Mouse (Mus musculus) embryonic facial prominence, embryonic 14.5 days (tissue): ENCODE measurements around the gene Tmem109. TPM values are rescaled to one million over a fixed set of nuclear protein-coding genes. Genes with fewer than 3 reads are reported as not detected.

ENCODE experiments used
- ATAC-seq: fragments of 200-750 bp; cut with Nextera tagmentation; 2 replicates; pipeline ENCODE4 v1.8.0; 2017; ENCODE audit warnings: low read depth, moderate number of reproducible peaks, moderate TSS enrichment
- DNase-seq: peaks from one replicate; pipeline ENCODE4 v3.0.0-alpha.2; 2015; ENCODE audit warnings: low spot score
- H3K27ac ChIP-seq: fragments of 300-500 bp; sonication (generic); replicated peaks from 2 replicates; pipeline ENCODE4 v1.5.1; 2014; ENCODE audit warnings: low read depth, mild to moderate bottlenecking, low read length, moderate library complexity
- H3K27me3 ChIP-seq: fragments of 300-500 bp; sonication (generic); replicated peaks from 2 replicates; pipeline ENCODE4 v1.6.1; 2014; ENCODE audit warnings: low read length; ENCODE audit not compliant: control insufficient read depth, insufficient read depth
- H3K36me3 ChIP-seq: fragments of 300-500 bp; sonication (generic); 2 replicates; pipeline ENCODE4 v1.6.1; 2014; ENCODE audit warnings: low read length, mixed read lengths; ENCODE audit not compliant: control insufficient read depth, insufficient read depth
- H3K4me1 ChIP-seq: fragments of 300-500 bp; sonication (generic); 2 replicates; pipeline ENCODE4 v1.6.1; 2014; ENCODE audit warnings: antibody characterized with exemption, low read length; ENCODE audit not compliant: control insufficient read depth, insufficient read depth
- H3K4me2 ChIP-seq: fragments of 300-500 bp; sonication (generic); 2 replicates; pipeline ENCODE4 v1.6.1; 2014; ENCODE audit warnings: low read depth, mild to moderate bottlenecking, low read length, moderate library complexity, mixed read lengths
- H3K4me3 ChIP-seq: fragments of 300-500 bp; sonication (generic); 2 replicates; pipeline ENCODE4 v1.5.1; 2014; ENCODE audit warnings: low read depth, mild to moderate bottlenecking, low read length
- H3K9ac ChIP-seq: fragments of 300-500 bp; sonication (generic); 2 replicates; pipeline ENCODE4 v1.6.1; 2014; ENCODE audit warnings: low read depth, mild to moderate bottlenecking, low read length, moderate library complexity, mixed read lengths
- H3K9me3 ChIP-seq: fragments of 300-500 bp; sonication (generic); 2 replicates; pipeline ENCODE4 v1.6.1; 2016; ENCODE audit warnings: low read length; ENCODE audit not compliant: control insufficient read depth
- WGBS: fragments of 180-500 bp; shearing (Covaris S2); extraction: QIAGEN DNeasy Blood & Tissue Kit; methylation state at CpG from one replicate; pipeline ENCODE4 v1.1.7; 2014; 5-methylcytosine and 5-hydroxymethylcytosine counted together
- polyA plus RNA-seq: library from polyadenylated mRNA; unstranded; fragments of >200 nt; fragmentation: Nextera tagmentation; extraction: Ambion mirVana; gene quantifications from 2 replicates; pipeline ENCODE4 v1.2.1, GENCODE M21; 2014

Gene Tmem109
- polyA plus RNA-seq, 1 experiment from 2014 or later: 137 TPM

- H3K4me3 ChIP-seq: no peak overlapping the region
- peaks cover 10% of the 10 kb centered on the region for H3K4me1 ChIP-seq
- ATAC-seq (no peak), DNase-seq (no peak)
- WGBS: 76% methylated on average over 6 of the region's 6 CpGs
- no peak overlapping the region for H3K27ac ChIP-seq
- H3K9me3 ChIP-seq: no peaks in the 10 kb centered on the region
- no peak overlapping the region for H3K9ac ChIP-seq
- H3K27me3 ChIP-seq: no peaks in the 10 kb centered on the region
- H3K36me3 ChIP-seq: peaks cover 78% of the 10 kb centered on the region
- no peak overlapping the region for H3K4me2 ChIP-seq
These were observed 18.5 kb upstream of the Tmem109 start for GRCm38 (mm10) chr19:10900315-10900714.

GRCm38 (mm10) chr19:10897491-10897890 is 15.7 kb upstream of the Tmem109 start:
- no peak overlapping the region for H3K27ac ChIP-seq
- H3K4me2 ChIP-seq: no peak overlapping the region
- H3K9me3 ChIP-seq: no peaks in the 10 kb centered on the region
- no peak overlapping the region for H3K4me3 ChIP-seq
- H3K9ac ChIP-seq: no peak overlapping the region
- peaks cover 10% of the 10 kb centered on the region; the same call in 1 of the 2 replicates for H3K4me1 ChIP-seq
- H3K36me3 ChIP-seq: peaks cover 50% of the 10 kb centered on the region
- H3K27me3 ChIP-seq: no peaks in the 10 kb centered on the region
- ATAC-seq (no peak), DNase-seq (no peak)
- WGBS: 87% methylated on average over 7 of the region's 8 CpGs

GRCm38 (mm10) chr19:10896849-10897248 is 15.0 kb upstream of the Tmem109 start:
- peak overlapping the region; percentile 89 for H3K4me2 ChIP-seq
- peak overlapping the region; percentile 75 for H3K4me3 ChIP-seq
- no peak for ATAC-seq
- H3K36me3 ChIP-seq: peaks cover 44% of the 10 kb centered on the region
- WGBS: 81% methylated on average over 7 of the region's 7 CpGs
- H3K27ac ChIP-seq: no peak overlapping the region
- DNase-seq: no peak
- H3K4me1 ChIP-seq: peaks cover 10% of the 10 kb centered on the region; the same call in 1 of the 2 replicates
- peak overlapping the region; percentile 85 for H3K9ac ChIP-seq
- no peaks in the 10 kb centered on the region for H3K9me3 ChIP-seq
- H3K27me3 ChIP-seq: no peaks in the 10 kb centered on the region

DNA sequence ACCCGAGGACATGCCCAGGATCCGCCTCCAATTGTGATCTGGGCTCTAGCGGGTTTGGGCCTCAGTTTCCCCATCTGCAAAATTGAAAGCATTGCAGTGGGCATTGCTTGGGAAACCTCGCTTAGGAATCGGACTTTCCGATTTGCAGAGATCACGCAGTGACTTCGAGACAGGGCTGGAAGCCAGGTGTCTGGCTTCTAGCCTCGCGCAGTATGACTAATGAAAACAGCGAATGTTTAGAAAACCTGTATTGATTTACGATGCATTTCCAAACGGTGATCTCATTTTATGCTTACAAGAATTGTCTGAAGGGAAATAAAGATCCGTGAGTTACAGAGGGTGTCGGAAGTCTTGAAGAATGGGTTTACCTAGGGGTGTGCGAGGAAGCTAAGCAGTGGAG is 13.9 kb upstream of the Tmem109 start:
- H3K9ac ChIP-seq: peak overlapping the region; percentile 85
- peak overlapping the region; percentile 75 for H3K4me3 ChIP-seq
- H3K27ac ChIP-seq: peak overlapping the region; percentile 88
- peaks cover 32% of the 10 kb centered on the region for H3K36me3 ChIP-seq
- ATAC-seq: no peak
- H3K9me3 ChIP-seq: no peaks in the 10 kb centered on the region
- no peaks in the 10 kb centered on the region for H3K27me3 ChIP-seq
- 2% methylated on average over 16 of the region's 16 CpGs for WGBS
- H3K4me1 ChIP-seq: peaks cover 10% of the 10 kb centered on the region; the same call in 1 of the 2 replicates
- peak; percentile 12 for DNase-seq
- H3K4me2 ChIP-seq: peak overlapping the region; percentile 89

DNA sequence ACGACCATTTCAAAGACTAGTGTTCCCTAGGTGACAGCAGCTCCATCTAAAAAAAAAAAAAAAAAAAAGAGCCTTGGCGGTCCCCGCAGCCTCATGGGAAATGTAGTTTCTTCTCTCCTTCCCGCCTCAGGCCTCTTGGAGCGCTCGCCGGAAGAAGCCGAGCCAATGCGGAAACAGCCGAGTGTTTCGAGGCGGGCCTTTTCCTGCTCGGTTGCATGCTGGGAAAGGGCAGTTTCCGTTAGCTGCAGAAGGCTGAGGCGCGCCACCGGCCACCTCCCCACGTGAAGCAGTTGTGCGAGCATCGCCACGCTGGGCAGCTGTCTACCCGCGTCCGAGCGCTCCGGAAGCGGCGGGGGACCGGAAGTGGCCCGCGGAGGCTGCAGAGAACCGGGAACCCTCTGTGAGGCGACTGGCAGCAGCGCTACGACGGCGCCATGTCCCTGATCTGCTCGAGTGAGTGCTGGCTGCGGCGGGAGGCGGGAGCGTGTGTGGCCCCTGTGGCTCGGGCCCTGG is 13.3 kb upstream of the Tmem109 start, which contains the start of gene Prpf19:
TSS of gene Prpf19 (plus strand) at position 216 of the 513 bp plus-strand sequence.
- H3K4me3 ChIP-seq: peak within 1 kb of the TSS; percentile 75
- H3K36me3 ChIP-seq: peaks cover 26% of the 10 kb centered on the region
- H3K9ac ChIP-seq: peak within 1 kb of the TSS; percentile 85
- peak; percentile 97 for ATAC-seq
- WGBS: 1% methylated on average over 39 of the region's 43 CpGs
- H3K9me3 ChIP-seq: no peaks in the 10 kb centered on the region
- peak within 1 kb of the TSS; percentile 89 for H3K4me2 ChIP-seq
- H3K27ac ChIP-seq: peak within 1 kb of the TSS; percentile 88
- H3K4me1 ChIP-seq: peaks cover 10% of the 10 kb centered on the region; the same call in 1 of the 2 replicates
- H3K27me3 ChIP-seq: no peaks in the 10 kb centered on the region
- peak; percentile 99 for DNase-seq

DNA sequence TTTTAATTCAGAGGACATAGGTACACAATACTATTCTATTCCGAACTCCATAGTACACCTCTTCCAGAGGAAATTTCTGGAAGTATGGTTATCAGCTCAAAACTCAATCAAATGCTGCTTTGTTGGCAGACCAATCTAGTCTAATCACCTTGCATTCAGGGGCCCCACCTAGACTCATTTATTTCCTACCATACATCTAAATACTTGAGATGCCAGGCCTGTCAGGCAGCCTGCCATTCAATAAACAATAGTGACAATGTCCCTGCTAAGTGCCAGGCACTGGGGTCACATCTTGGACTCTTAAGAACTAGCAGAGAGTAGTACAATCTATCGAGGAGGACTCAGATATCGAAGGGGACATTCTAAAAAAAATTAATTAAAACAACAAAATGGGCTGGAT is 10.4 kb upstream of the Tmem109 start:
- no peaks in the 10 kb centered on the region for H3K27me3 ChIP-seq
- no peak for DNase-seq
- 89% methylated on average over 3 of the region's 3 CpGs for WGBS

DNA sequence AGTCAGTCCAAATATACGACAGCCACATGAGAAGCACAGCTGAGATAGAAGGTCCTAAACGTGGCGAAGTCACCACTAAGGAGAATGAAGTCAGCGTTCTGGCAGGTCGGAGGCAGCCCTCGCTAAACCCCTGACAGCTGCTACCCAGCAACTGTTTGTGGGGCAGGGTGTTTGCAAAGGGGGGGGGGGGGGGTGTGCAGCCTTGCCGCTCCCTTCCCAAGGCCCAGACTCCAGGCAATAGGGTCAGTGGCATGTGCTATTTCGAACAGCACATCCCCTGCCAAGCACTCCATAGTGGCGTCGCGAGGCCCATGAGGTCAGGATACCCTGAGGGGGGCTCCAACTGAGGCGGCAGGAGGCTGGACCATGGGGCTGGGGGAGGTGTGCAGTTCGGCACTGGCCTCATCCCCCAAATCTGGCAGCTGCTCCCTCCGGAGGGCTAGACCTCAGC is 801 bp downstream of the Tmem109 start:
- Histone ChIP-seq H3K4me1 (0 out of 2 replicates have a peak, but pooled peaks cover 11% of the 10 kb centered on the region), H3K27me3 (no peaks in the 10 kb centered on the region), H3K36me3 (peaks cover 12% of the 10 kb centered on the region; the same call in 1 of the 2 replicates), H3K27ac (peak overlapping the region; percentile 99), H3K4me2 (peak overlapping the region; percentile 92), H3K4me3 (peak overlapping the region; percentile 71), H3K9me3 (peaks cover 15% of the 10 kb centered on the region; the same call in 1 of the 2 replicates), H3K9ac (peak overlapping the region; percentile 76)
- WGBS: 2% methylated on average over 13 of the region's 14 CpGs
- ATAC-seq (peak; percentile 70), DNase-seq (peak; percentile 71)

More for the DNA sequence above, 10.4 kb upstream of the Tmem109 start:
- ATAC-seq: no peak
- Histone ChIP-seq H3K9ac (no peak overlapping the region), H3K4me1 (peaks cover 10% of the 10 kb centered on the region; the same call in 1 of the 2 replicates), H3K4me3 (no peak overlapping the region), H3K4me2 (no peak overlapping the region), H3K27ac (no peak overlapping the region), H3K36me3 (no peaks in the 10 kb centered on the region), H3K9me3 (no peaks in the 10 kb centered on the region)

GRCm38 (mm10) chr19:10880085-10880974 is 1.5 kb downstream of the Tmem109 start:
- Histone ChIP-seq H3K4me1 (0 out of 2 replicates have a peak, but pooled peaks cover 11% of the 10 kb centered on the region), H3K36me3 (peaks cover 12% of the 10 kb centered on the region; the same call in 1 of the 2 replicates), H3K27me3 (no peaks in the 10 kb centered on the region), H3K4me3 (peak overlapping the region; percentile 71), H3K9me3 (peaks cover 9% of the 10 kb centered on the region; the same call in 1 of the 2 replicates), H3K27ac (peak overlapping the region; percentile 33; the same call in 1 of the 2 replicates), H3K9ac (peak overlapping the region; percentile 76), H3K4me2 (peak overlapping the region; percentile 92)
- DNase-seq: peak; percentile 51
- WGBS: 34% methylated on average over 7 of the region's 7 CpGs
- ATAC-seq: peak; percentile 24
